Mouse (Mus musculus) cerebellum, adult 2 months (tissue): ENCODE measurements around the gene Aplnr. TPM values are rescaled to one million over a fixed set of nuclear protein-coding genes. Genes with fewer than 3 reads are reported as not detected.
A peak's percentile ranks its signal among the peaks of the same experiment; 100 is the strongest.

ENCODE experiments used
- DNase-seq, 2 experiments: peaks; one replicate each; pipeline ENCODE4 v3.0.0; 2021
- H3K27ac ChIP-seq: fragments of 200-500 bp; 2 replicates; pipeline ENCODE4 v1.5.1; 2012; ENCODE audit warnings: low read length, control low read depth, inconsistent platforms; ENCODE audit not compliant: insufficient read depth
- H3K27me3 ChIP-seq: fragments of 200-500 bp; 2 replicates; pipeline ENCODE4 v1.6.1; 2012; ENCODE audit warnings: inconsistent platforms, mild to moderate bottlenecking, low read length, moderate library complexity; ENCODE audit not compliant: control insufficient read depth, insufficient read depth
- H3K4me1 ChIP-seq: fragments of 200-500 bp; 2 replicates; pipeline ENCODE4 v1.6.1; 2011; ENCODE audit warnings: low read length; ENCODE audit not compliant: control insufficient read depth, insufficient read depth
- H3K4me3 ChIP-seq: fragments of 200-500 bp; replicated peaks from 2 replicates; pipeline ENCODE3; 2011; ENCODE audit warnings: mild to moderate bottlenecking, low read depth, low read length, control low read depth; ENCODE audit not compliant: insufficient read depth
- CTCF ChIP-seq: fragments of 200-500 bp; IDR thresholded peaks from 2 replicates; pipeline ENCODE4 v1.5.1; 2011; ENCODE audit warnings: low read depth, mild to moderate bottlenecking, control low read depth, low read length, moderate library complexity, borderline replicate concordance; ENCODE audit not compliant: insufficient read depth
- POLR2A ChIP-seq: fragments of 200-500 bp; IDR thresholded peaks from 2 replicates; pipeline ENCODE4 v1.6.1; 2011; ENCODE audit warnings: low read length, control low read depth, borderline replicate concordance; ENCODE audit not compliant: insufficient read depth
- WGBS: fragments of 180-500 bp; shearing (Covaris S2); methylation state at CpG from one replicate; pipeline ENCODE4 v1.1.7; 2018; 5-methylcytosine and 5-hydroxymethylcytosine counted together
- polyA plus RNA-seq: library from polyadenylated mRNA; depleted of rRNA; stranded (reverse); fragments of >200 nt; gene quantifications from 2 replicates; pipeline ENCODE4 v1.2.3, GENCODE M21; 2012; rRNA removed

Aplnr gene
- 1.2 and 1.3 TPM in 2 replicates for polyA plus RNA-seq

DNA sequence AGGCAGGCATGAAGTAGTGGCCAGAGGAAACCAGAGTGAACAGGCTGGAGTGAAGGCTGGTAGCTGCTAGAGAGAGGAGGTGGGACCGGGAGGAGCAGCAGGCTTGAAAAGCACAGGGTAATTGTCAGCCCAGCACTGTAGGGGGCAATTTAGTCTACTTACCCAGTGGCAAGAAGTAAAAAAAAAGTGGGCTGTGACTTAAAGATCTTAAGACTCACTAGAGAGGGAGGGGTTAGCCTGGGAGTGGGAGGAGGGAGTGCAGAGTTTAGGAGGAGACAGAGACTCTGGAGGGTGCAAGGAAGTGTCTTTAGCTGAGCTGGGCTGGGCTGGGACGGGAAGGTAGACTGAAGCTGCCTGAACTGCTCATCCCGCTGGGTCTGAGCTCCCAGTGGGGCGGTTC lies at the start of gene Aplnr:
Gene Aplnr, plus strand, starts transcription at position 137 of the 400 bp plus-strand sequence.
- TF ChIP-seq CTCF: no peak
- TF ChIP-seq POLR2A: no peak
- no peaks in the 10 kb centered on the region; the same call in 1 of the 2 replicates for H3K4me1 ChIP-seq
- no peak within 1 kb of the TSS for H3K27ac ChIP-seq
- WGBS: 22% methylated on average over 4 of the region's 4 CpGs
- no peaks in the 10 kb centered on the region for H3K27me3 ChIP-seq
- no peak within 1 kb of the TSS for H3K4me3 ChIP-seq
- no peak for DNase-seq

DNA sequence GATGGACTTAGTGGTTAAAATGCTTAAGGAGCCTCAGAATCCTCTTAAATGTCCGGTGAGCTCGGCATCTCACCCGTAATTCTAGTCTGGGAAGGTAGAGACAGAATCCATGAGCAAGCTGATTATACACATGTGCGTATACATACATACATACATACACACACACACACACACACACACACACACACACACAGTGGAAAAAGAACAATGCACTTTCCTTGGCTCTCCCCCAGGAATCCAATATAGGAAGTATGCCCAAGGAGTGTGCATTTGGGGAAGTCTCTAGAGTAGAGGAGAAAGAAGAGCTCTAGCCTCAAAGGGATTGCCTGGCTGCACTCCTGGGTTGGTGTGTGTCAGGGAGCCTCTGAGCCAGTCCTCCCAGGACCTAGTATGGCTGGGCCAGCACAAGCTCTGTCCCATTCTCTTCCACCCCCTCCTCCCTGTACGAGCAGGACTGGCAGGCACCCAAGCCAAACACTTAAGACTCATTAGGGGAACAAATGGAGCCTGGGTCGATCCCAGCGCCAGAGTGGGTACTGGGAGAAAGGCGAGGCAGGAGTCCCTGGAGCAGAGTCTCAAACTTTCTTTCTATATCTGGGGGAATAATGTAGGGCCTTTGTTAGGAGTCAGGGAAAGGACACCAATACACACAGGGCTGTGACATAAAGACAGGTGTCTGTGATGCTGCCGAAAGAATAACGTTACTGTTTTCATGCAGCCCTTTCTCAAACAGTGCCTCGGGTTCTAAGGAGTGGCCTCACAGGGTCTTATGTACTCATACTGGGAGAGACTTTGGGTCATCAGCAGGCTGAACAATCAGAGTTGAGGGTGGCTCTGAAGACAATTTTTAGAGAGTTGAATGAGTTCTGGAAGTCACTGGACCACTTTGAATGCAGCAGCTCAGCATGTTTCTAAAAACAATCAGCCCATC lies 47.0 kb upstream of the Aplnr start:
- Histone ChIP-seq H3K27me3 (no peaks in the 10 kb centered on the region; the same call in 1 of the 2 replicates), H3K4me1 (no peaks in the 10 kb centered on the region), H3K4me3 (no peak overlapping the region), H3K27ac (no peak overlapping the region)
- no peak for DNase-seq
- TF ChIP-seq POLR2A (no peak), CTCF (no peak)
- 41% methylated on average over 11 of the region's 11 CpGs for WGBS

DNA sequence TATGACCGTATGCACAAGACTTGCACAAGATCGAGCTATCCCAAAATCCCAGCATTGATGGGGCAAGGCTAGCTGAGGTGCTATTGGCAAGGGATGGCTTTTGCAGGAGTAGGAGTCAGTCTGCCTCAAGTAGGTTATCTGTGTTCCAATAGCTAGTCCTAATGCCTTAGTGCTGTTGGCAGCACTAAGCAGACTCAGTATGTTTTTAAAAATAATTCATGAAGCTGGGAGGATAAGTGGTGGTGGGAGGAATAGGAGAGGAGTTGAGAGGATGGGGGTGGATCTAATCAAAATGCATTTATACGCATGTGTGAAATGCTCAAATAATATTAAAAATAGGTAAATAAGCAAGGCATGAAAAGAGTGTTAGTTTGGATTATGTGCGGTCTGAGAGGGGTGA lies 44.7 kb upstream of the Aplnr start:
- WGBS: 95% methylated on average over 4 of the region's 4 CpGs
- TF ChIP-seq CTCF (no peak), POLR2A (no peak)
- Histone ChIP-seq H3K27ac (no peak overlapping the region), H3K4me3 (no peak overlapping the region), H3K4me1 (no peaks in the 10 kb centered on the region), H3K27me3 (no peaks in the 10 kb centered on the region; the same call in 1 of the 2 replicates)
- DNase-seq: no peak

DNA sequence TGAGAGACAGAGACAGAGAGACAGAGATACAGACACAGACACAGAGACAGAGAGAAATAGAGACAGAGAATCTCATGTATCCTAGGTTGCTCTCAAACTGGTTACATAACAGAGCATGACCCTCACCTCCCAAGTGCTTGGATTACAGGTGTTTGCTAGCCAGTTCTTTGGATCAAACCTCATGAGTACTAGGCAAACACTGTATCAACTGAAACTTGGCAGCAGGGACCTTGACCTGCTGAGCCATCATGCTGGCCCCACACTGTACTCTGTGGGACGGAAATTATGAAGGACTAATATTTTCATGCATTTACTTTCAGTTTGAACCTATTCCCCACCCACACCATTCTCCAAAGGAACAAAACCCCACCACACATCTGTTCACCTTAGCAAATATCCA lies 42.6 kb upstream of the Aplnr start:
- Histone ChIP-seq H3K27me3 (no peaks in the 10 kb centered on the region), H3K27ac (no peak overlapping the region), H3K4me1 (no peaks in the 10 kb centered on the region), H3K4me3 (no peak overlapping the region)
- TF ChIP-seq CTCF: no peak
- no peak for TF ChIP-seq POLR2A
- 52% methylated on average over 1 of the region's 1 CpGs for WGBS
- DNase-seq: no peak

DNA sequence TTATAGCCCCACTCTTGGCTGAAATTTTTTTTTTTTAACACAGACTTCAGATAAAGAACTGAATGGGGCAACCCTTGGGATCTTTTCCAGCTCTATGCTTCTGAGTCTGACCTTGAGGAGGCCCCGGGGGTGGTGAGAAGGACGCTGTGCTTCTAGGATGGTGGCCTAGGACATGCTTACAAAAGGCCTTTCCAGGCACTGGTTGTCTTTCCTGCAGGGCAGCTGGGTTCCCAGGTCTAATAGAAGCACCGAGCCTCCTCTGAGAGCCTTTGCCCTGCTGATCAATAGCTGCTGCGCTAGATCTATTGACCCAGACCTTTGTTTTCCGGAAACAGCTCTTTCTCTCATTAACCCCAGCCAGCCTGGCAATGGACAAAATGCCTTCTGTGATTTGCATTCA lies 40.1 kb upstream of the Aplnr start:
- 53% methylated on average over 5 of the region's 5 CpGs for WGBS
- DNase-seq: no peak
- no peak overlapping the region for H3K27ac ChIP-seq

DNA sequence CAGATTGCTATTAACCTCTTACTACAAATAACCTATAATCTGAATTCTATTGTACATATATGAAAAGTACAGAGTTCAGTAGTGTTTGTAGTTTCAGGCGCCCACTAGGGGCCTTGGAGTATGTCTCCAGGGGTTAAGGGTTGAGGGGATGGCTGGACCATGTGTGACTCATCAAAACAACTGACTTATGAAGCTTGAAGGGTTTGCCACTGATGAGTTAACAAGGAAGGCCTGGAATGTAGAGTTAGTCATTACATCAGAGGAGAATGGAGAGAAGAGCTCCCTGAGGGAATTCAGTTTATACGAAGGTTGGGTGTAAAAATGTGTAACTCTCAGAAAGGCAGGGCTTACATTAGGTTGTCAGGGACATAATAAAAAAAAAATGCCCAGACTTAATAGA lies 38.0 kb upstream of the Aplnr start:
- DNase-seq: no peak
- TF ChIP-seq POLR2A: no peak
- TF ChIP-seq CTCF: no peak
- Histone ChIP-seq H3K4me1 (no peaks in the 10 kb centered on the region), H3K27ac (no peak overlapping the region), H3K4me3 (no peak overlapping the region), H3K27me3 (no peaks in the 10 kb centered on the region)
- 94% methylated on average over 2 of the region's 2 CpGs for WGBS

More for the DNA sequence above, 40.1 kb upstream of the Aplnr start:
- TF ChIP-seq POLR2A (no peak), CTCF (no peak)
- no peaks in the 10 kb centered on the region for H3K4me1 ChIP-seq
- no peak overlapping the region for H3K4me3 ChIP-seq
- H3K27me3 ChIP-seq: no peaks in the 10 kb centered on the region

DNA sequence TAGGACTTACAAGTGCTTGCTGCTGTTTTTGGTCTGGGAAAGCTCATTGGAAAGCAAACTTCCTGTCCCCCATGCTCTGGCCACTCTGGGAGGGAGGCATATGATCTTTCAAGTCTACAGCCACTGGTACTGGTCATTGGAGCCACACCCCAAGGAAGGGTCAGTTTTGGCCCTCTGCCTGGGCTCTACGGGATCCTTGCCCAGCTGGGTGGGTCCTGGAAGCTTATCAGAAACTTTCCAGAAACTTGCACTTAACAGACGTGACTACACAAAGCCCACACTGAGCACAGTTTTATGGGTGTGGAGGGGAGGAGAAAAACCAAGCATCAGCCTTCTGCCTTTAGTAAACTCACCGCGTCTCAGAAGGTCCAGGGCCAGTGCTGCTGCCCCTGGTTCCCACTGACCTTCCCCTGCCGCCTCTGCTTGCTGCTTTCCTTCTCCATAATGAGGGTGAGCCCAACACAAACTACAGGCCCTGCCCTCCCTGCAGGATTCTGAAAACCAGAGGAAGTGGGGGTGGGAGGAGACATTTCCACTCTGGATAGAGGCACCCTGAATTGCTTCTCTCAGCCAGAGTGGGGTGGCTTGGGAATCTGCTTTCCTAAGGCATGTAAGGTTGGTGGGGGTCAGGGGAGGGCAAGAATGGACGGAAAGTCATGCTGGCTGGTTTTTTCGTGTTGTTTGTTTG lies 37.1 kb upstream of the Aplnr start:
- no peak overlapping the region for H3K27ac ChIP-seq
- no peak for TF ChIP-seq POLR2A
- no peak for TF ChIP-seq CTCF
- peak in 1 of 2 experiments; percentile 4 for DNase-seq
- peaks cover 1% of the 10 kb centered on the region; the same call in 1 of the 2 replicates for H3K27me3 ChIP-seq
- no peak overlapping the region for H3K4me3 ChIP-seq
- H3K4me1 ChIP-seq: no peaks in the 10 kb centered on the region
- 57% methylated on average over 7 of the region's 7 CpGs for WGBS

DNA sequence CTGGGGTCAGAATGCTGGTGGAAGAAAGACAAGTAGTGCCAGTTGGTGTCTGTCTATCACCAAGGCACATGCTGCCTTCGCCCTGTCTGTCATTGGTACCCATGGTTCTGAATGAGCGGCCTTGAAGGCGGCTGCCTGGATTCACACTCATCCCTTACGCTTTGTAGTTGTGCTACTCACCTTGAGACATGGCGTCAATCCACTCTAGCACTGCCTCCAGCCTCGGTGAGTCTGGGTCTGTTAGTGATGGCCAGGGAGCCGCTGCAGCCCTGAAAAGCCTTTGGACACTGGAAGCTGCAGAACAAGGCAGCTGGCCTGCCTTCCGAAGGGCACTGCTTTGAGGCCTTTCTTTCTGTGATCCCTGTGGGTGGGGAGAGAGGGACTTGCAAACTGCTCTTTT lies 32.8 kb upstream of the Aplnr start:
- DNase-seq: no peak
- WGBS: 83% methylated on average over 8 of the region's 8 CpGs
- H3K4me3 ChIP-seq: no peak overlapping the region
- no peak for TF ChIP-seq CTCF
- no peak for TF ChIP-seq POLR2A
- H3K27ac ChIP-seq: no peak overlapping the region
- H3K4me1 ChIP-seq: no peaks in the 10 kb centered on the region
- peaks cover 1% of the 10 kb centered on the region; the same call in 1 of the 2 replicates for H3K27me3 ChIP-seq
